Mouse (Mus musculus) heart, adult 11 months (tissue): ENCODE results near the gene Gm10670.
"Not testable (repeated sequence)": the region's sequence is repeated elsewhere in the genome, so short reads cannot be mapped to it uniquely, and the experiment has no call there.

Experiments
- DNase-seq: peaks from one replicate; pipeline ENCODE4 v3.0.0; 2022

Gene Gm10670

GRCm38 (mm10) chr7:20474825-20475224 is at the start of gene Gm10670:
Gene Gm10670, minus strand, starts transcription at chr7:20474925.
- DNase-seq: not testable (repeated sequence)

GRCm38 (mm10) chr7:20510434-20510833 is 35.7 kb upstream of the Gm10670 start, which contains the start of gene Vmn1r103:
Gene Vmn1r103, minus strand, starts transcription at chr7:20510534.
- not testable (repeated sequence) for DNase-seq

- DNase-seq: not testable (repeated sequence)
Observed at GRCm38 (mm10) chr7:20442493-20442892, 32.2 kb downstream of the Gm10670 start, which contains the start of gene Vmn1r101. Gene Vmn1r101, minus strand, starts transcription at chr7:20442593.
